Mouse (Mus musculus) c-Kit-negative CD71-positive TER-119-positive erythroid progenitor cells, embryonic 14.5 days (primary cell): ENCODE results near the gene Cyp2j9.
"Not testable (repeated sequence)": the region's sequence is repeated elsewhere in the genome, so short reads cannot be mapped to it uniquely, and the experiment has no call there.

Source experiments
- DNase-seq: peaks from one replicate; pipeline ENCODE4 v3.0.0-alpha.2; 2013; ENCODE audit warnings: low read depth, low spot score

Cyp2j9 gene

DNA sequence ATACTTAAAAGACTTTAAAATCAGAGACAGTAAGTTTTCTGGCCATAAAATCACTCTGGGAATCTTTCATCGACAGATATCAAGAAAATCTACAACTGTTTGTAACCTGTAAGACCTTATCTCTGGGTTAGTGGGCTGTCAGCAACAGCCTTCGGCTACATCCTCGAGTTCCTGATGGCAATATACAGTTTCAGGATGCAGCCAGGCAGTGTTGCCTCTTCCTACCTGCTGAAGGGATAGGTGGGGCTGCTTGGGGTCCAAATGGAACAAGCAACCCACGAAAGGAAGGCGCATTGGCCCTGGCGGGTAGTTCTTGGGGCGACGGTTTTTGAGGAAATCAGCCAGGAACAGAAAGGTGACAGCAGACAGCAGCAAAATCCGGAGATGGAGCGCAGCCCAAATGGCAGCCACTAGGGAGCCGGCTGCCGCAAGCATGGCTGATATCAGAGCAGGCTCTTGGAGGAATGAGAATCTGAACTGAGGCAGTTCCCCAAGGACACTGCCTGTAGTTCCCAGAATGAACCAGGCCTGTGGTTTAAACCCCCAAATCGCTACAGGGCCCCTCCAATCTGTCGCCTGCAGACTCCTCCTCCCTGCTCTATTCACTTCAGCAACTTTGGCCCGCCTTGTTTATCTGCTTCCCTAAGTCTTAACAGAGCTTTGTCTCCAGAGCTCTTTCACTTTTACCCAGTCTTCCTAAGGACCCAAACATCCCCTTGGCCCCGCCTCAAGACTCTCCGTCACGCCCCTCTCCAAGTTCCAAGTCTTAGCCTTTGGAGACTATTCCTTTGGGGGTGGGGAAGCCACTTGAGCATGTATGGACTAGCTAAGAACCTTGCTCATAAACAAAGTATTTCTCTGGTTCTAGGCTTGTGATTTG lies at the start of gene Cyp2j9:
Cyp2j9 (minus strand) TSS at position 668 of the 880 bp plus-strand sequence.
- DNase-seq: no peak

DNA sequence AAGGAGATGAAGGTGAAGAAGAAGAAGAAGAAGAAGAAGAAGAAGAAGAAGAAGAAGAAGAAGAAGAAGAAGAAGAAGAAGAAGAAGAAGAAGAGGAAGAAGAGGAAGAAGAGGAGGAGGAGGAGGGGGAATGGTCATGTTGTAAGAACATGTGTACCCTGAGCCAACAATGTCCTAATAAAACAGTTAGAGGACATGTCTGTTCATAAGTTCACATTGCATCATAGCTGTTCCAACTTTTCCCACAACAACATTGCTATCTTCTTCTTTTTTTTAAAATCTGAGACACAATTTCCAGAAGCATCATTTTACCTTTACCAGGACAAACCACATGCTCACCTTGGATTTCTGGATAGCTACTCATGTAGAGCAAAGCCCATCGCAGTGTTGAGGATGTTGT lies 44.1 kb upstream of the Cyp2j9 start:
- no peak for DNase-seq

DNA sequence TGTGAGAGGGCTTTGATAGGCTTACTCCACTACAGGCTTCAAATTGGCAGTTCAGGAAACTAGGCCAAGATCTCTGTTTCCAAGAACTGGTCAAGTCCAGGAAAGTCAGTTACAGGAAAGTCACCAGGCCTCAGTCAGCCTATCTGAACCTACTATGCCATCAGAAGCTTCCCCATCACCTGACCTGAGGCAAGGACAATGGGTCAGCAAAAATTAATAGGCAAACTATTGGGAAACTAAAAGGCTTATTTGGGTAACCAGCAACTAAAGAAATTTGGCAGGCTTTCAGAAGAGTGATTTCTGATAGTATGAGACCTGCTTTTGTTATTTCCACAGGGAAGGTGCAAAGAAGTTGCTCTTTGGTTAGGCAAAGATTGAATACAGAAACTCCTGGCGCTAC lies 31.1 kb upstream of the Cyp2j9 start:
- DNase-seq: no peak

DNA sequence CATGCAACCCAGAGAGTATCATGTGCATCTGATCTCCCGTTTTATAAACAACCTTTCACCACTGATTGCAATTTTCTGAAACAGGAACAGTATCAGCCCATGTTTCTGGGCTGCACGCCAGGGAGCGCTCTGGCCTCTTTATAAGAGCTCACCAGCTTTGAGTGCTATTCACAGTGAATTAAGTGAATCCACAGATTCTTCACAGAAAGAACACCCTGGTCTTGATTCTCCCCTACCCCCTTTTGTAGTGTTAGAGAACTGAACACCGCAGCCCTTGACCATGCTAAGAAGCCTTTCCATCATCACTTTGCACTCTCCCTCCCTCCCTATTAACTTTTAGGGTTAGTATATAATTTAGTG lies 393 bp upstream of the Cyp2j9 start:
- DNase-seq: no peak

DNA sequence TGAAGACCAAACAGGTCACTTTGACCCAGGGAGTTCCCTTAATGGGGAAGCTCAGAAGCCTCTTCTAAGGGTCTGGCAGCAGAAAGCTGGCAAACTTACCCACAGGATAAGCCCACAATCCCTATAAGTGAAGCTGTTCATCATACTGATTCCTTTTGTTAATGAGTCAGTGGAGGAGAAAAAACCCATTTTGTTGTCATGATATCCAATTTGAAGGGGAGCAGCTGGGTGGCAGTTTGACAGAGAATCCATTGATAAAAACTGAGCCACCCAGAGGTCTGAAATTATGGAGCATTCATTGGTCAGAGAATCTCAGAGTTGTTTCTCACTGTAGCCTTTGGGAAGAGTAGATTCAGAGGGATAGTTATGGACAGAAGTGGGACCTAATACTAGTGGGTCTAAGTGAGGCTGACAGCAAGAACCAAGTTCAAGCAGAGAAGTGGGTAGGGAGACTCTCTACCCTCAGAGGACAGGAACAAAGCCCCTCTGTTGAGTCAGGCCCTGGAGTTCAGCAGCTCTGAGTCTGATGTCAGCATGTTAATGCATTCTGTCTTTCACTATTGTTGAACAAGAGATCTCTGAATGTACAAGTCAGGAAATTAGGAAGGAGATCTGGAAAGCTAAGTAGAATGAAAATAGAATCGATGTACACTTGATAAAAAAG lies 9.8 kb downstream of the Cyp2j9 start:
- DNase-seq: no peak

DNA sequence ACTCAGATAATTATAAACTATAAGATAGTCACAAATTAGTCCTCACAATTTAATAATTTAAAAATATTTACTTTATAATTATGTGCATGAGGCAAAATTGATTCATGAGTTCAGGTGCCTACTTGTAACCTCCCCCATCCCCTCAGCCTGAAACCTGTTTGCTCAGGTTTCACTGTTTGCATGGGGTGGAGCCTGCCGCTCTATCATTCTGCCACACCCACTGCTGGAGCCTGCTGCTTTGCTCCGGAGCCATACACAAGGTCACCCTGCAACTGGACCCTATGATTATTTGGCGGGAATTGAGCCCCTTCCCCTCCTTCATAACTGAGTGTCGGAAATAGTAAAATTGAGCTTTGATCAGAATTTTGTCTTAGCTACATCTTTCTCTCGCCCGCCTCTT lies 11.0 kb downstream of the Cyp2j9 start:
- not testable (repeated sequence) for DNase-seq

DNA sequence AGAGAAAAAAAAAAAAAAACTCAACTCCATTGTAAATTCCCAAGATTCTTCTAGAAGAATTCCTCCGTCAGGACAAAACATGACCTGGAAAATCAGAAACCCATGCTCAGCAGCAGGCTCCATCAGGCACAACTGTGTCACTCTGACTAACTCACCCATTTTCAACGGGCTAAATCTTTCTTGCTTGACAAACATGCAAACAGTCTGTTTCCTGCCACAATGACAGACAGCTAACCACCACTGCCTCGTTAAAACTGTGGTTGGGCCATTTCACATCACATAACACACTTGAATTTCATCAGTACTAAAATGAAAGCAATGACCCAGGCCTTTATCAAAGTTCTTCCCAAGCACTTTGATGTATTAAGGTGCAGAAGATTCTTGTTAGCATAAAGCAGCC lies 21.9 kb downstream of the Cyp2j9 start:
- no peak for DNase-seq

DNA sequence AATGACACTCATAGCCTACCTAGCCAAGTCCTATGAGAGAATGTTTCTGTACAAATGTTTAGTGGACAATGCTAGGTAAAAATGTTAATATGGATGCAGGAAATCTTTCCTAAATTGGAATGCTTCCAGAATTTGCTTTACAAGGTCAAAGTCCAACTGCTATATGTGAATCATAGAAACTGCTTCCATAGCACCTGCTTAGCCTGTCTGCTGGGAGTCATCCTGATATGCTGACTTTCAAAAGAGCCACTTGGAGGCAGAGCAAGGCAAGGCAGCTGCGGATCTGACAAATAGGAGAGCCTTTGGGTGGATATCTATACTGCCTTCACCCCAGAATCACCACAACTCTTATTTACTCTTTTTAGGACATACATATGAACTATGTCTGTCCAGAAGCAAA lies 23.4 kb downstream of the Cyp2j9 start:
- DNase-seq: no peak

DNA sequence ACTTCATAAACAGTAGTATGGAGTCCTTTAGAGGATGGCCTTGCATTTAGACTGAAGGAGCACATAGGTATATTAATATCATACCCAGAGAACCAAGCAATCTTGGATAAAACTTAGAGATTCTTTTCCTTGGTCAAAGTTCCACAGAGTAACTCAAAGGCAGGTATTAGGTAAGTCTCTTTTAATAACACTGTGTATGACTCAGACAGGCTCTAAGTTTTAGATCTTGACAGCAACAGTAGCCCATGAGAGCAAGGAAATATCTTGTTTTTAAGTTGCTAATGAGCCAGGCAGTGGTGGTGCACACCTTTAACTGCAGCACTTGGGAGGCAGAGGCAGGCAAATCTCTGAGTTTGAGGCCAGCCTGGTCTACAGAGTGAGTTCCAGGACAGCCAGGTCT lies 25.6 kb downstream of the Cyp2j9 start:
- no peak for DNase-seq

DNA sequence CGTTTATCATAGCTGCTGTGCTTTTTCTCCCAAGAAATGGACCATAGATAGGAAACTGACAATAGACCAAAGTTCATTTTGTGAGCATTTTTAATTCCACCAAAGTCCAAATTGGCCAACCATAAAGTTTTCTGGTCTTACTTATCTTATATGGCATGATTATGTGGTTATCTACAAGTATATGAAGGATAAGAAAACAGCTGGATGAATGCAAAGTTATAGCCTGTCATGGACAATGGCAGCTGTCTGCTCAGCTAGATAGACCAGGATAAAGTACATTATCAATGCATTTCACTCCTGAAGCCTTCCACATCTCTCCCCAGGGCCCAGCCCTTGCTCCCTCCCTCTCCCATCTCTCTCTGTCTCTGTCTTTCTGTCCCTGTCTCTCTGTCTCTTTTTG lies 30.9 kb downstream of the Cyp2j9 start:
- no peak for DNase-seq

DNA sequence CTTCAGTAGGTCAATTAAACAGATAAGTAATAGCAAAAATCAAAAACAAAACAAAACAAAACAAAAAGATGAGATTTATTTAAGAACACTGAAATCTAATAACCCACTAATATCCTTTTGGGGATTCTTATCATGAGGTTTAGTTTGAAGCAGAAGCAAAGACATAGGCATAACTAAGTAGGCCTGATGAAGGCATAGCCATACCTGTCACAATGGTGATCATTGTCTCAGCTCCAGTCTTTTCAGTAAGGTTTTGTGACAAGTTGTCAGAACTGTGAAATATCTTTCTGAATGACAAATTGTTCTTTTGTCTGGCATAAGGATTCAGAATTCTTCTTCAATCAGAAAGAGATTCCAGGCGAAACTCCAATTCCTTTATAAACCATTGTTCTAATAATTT lies 31.6 kb downstream of the Cyp2j9 start:
- no peak for DNase-seq

DNA sequence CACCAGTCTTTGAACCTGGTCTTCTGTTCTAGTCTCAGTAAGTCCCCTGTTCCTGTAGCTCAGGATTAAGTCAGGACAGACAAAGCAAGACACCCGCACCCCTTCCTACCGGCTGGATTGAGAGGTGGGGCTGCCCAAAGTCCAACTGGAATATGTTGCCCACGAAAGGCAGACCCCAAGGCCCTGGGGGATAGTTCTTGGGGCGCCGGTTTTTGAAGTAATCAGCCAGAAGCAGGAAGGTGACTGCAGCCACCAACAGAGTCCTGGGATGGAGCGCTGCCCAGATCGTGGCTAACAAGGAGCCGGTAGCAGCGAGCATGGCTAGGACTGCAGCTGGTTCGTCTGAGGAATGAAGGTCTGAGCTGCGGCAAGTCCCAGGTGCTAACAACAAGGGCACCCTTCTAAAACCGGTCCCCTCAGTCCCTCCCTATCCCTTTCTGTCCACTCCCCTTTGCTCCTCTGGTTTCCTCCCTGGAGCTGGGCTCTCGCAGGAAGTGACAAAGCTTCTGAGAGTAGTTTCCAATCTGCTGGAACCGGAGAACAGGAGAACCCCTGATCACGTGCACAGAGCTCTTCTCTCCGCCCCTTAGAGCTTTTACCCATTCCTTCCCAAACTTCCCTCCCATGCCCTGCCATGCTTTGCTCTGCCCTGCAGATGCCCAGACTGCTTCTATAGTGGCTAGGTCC lies 38.1 kb downstream of the Cyp2j9 start, which contains the start of gene Cyp2j6:
Cyp2j6 (minus strand) TSS at position 529 of the 687 bp plus-strand sequence.
- no peak for DNase-seq

DNA sequence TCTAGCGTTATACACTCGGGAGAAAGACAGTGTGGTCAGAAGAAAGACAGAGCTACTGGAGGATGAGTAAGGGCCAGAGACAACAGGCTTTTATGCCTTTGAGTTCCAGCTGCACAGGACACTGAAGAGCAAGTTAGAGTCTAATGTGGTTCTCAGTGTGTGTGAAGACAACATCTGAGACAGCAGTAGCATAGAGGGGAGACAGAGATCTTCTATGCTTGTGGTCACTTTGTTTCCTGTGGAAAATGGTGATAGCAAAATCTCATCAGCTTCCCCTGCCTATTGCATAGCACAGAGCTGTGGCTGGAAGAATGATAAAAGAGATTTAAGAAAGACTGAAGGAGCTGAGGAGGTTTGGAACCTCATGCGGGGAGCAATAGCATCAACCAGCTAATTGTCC lies 39.8 kb downstream of the Cyp2j9 start:
- no peak for DNase-seq

DNA sequence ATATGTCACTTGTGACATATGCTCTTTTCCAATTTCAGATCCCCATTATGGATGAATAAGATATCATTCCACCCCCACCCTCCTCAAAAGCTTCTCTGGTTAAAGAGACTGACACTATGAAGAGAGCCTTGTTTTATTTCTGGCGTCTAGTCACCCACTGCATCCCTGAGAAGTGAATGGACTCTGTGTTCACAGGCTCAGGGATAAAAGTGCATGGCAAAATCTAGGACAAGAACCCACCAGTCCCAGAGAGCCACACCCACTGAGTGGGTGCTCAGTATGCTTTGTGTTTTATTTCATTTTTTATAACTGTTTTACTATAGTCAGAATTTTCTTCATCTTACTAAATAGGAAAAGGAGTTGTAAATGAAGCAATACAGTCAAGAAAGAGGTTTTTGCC lies 45.4 kb downstream of the Cyp2j9 start:
- DNase-seq: no peak

DNA sequence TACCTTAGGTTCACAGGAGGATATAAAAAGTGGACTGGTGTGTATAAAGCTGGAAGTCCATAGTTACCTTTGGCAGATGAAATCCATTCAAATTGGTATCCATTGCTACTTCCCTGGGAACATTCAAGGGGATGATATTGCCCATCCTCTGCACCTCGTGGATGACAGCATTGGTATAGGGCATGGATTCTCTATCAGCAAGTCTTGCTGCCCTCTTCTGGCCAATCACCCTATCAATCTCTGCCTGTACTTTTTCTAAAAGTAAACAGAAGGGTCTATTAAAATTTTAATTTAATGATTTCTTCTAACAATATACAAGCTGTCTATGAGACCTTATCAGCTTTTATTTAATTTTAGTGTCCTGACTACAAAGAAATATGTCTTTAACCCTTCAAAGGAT lies 65.6 kb downstream of the Cyp2j9 start:
- no peak for DNase-seq

DNA sequence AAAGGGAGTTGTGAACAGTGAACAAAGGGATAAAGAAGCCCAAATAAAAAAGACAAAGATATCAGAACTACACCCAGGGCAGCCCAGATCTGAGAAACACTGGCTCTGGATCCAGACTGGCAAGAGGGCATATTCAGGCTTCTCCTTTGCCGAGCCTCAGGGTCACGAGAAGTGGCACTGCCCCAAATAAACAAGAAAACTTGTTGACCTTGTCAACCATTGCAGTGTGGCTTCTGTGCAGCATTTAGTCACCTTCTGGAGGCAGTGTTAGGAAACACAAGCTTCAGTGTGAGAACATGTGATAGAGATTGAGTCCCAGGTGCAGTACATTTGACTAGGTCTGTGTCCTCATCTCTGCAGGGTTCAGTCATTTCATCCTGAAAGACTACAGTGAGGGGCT lies 69.1 kb downstream of the Cyp2j9 start:
- no peak for DNase-seq
